Mouse (Mus musculus): ENCODE data around the gene Fmnl3.

GRCm38 (mm10) chr15:99278271-99278670, 92.0 kb downstream of the Fmnl3 start:
- TF ChIP-seq POLR2A (IDR thresholded peaks at IDR 0.05; ENCODE audit: borderline replicate concordance, insufficient read depth, low read length) (no peak), CTCF (IDR thresholded peaks at IDR 0.05; ENCODE audit: borderline replicate concordance, insufficient read depth, low read depth, low read length) (no peak)
